ENCODE assay signal across 8 mouse cellular contexts in genomic region chr10:63429023-63429340, GRCm38 (mm10). TPM values are rescaled to one million over a fixed set of nuclear protein-coding genes. Genes with fewer than 3 reads are reported as not detected.
DNase-seq lines count a peak whose midpoint lies in the region; ATAC-seq lines count a peak whose summit lies in the region.

No protein-coding gene starts in this region.

- intact Hi-C loops in heart, postnatal 36 days (cut with DNase I) = loop anchor here (2.0 to 5.0 kb wide), 3 partner anchors 26 to 48 kb away; no protein-coding TSS in a partner anchor
- intact Hi-C loops in left cerebral cortex, postnatal 14 days (cut with DNase I) = loop anchor here (5.0 to 10.0 kb wide), 2 partner anchors 48 to 656 kb away; no protein-coding TSS in a partner anchor

- H3K27ac ChIP-seq in heart, embryonic 15.5 days = peak overlapping the region; percentile 53
- H3K27ac ChIP-seq in hindbrain, embryonic 12.5 days = no peak overlapping the region
- peak overlapping the region; percentile 55 for H3K27ac ChIP-seq in midbrain, embryonic 10.5 days (replicated peaks)

- 0 out of 2 replicates have a peak, but pooled peaks cover 3% of the 10 kb centered on the region for H3K4me1 ChIP-seq in heart, embryonic 15.5 days (replicated peaks)
- no peaks in the 10 kb centered on the region for H3K4me1 ChIP-seq in hindbrain, embryonic 12.5 days
- H3K4me1 ChIP-seq in midbrain, embryonic 10.5 days = peaks cover 5% of the 10 kb centered on the region

- no peak for ATAC-seq in heart, embryonic 15.5 days (replicated peaks; ENCODE audit: insufficient number of reproducible peaks, insufficient read depth, low FRiP score, low read depth)
- no peak for ATAC-seq in hindbrain, embryonic 12.5 days (ENCODE audit: low FRiP score)

- DNase-seq in heart, postnatal 36 days = no peak
- DNase-seq in T-cell, adult 2 months (ENCODE audit: low spot score) = peak; percentile 1
- no peak for DNase-seq in midbrain, embryonic 10.5 days (ENCODE audit: low spot score)
- DNase-seq in adrenal gland, postnatal 14 days = no peak
- DNase-seq in thymus, postnatal 14 days = no peak
- DNase-seq in left cerebral cortex, postnatal 14 days (ENCODE audit: low spot score in 2 of 2) = no peak

- peak overlapping the region; percentile 78 for H3K4me3 ChIP-seq in heart, embryonic 15.5 days
- H3K4me3 ChIP-seq in hindbrain, embryonic 12.5 days = peak overlapping the region; percentile 72
- peak overlapping the region; percentile 81 for H3K4me3 ChIP-seq in midbrain, embryonic 10.5 days

- WGBS in heart, embryonic 15.5 days = 2% methylated on average over 11 of the region's 11 CpGs
- WGBS in hindbrain, embryonic 12.5 days = 2% methylated on average over 11 of the region's 11 CpGs
- 5% methylated on average over 11 of the region's 11 CpGs for WGBS in midbrain, embryonic 10.5 days

- no peaks in the 10 kb centered on the region for H3K9me3 ChIP-seq in heart, embryonic 15.5 days (replicated peaks)
- H3K9me3 ChIP-seq in hindbrain, embryonic 12.5 days (replicated peaks) = no peaks in the 10 kb centered on the region
- H3K9me3 ChIP-seq in midbrain, embryonic 10.5 days (replicated peaks) = no peaks in the 10 kb centered on the region

- H3K36me3 ChIP-seq in heart, embryonic 15.5 days = no peaks in the 10 kb centered on the region
- no peaks in the 10 kb centered on the region for H3K36me3 ChIP-seq in hindbrain, embryonic 12.5 days
- no peaks in the 10 kb centered on the region for H3K36me3 ChIP-seq in midbrain, embryonic 10.5 days

- no peaks in the 10 kb centered on the region for H3K27me3 ChIP-seq in heart, embryonic 15.5 days
- H3K27me3 ChIP-seq in hindbrain, embryonic 12.5 days = no peaks in the 10 kb centered on the region
- no peaks in the 10 kb centered on the region for H3K27me3 ChIP-seq in midbrain, embryonic 10.5 days (ENCODE audit: low read depth, poor library complexity, severe bottlenecking)

- peak overlapping the region; percentile 39 for H3K9ac ChIP-seq in heart, embryonic 15.5 days
- peak overlapping the region; percentile 37 for H3K9ac ChIP-seq in hindbrain, embryonic 12.5 days

- H3K4me2 ChIP-seq in heart, embryonic 15.5 days = peak overlapping the region; percentile 73
- peak overlapping the region; percentile 65 for H3K4me2 ChIP-seq in hindbrain, embryonic 12.5 days (replicated peaks)

RNA-seq across cellular contexts. Expression of gene Ctnna3, which starts 0.9 kb away (rescaled TPM):
- polyA plus RNA-seq in heart, embryonic 15.5 days (2015; fragmentation: Nextera tagmentation; extraction: Ambion mirVana) = 23.6 and 27.8 TPM in 2 replicates
- total RNA-seq in heart, postnatal 36 days (2021) = 10 to 100 TPM; 52.9 to 58.5 TPM
- 0.22 and 0.34 TPM in 2 replicates for polyA plus RNA-seq in hindbrain, embryonic 12.5 days (2016; fragmentation: Nextera tagmentation; extraction: Ambion mirVana)
- 0.05 TPM in 1 of 2 replicates, not detected in the other for polyA plus RNA-seq in midbrain, embryonic 10.5 days (2016; fragmentation: Nextera tagmentation; extraction: Ambion mirVana)
- total RNA-seq in adrenal gland, postnatal 14 days (2021) = 1.3 and 1.4 TPM in 2 replicates
- 1 to 10 TPM; 1.0 to 2.0 TPM for total RNA-seq in left cerebral cortex, postnatal 14 days (2021)

RNA-seq across cellular contexts. Expression of gene Gm7075, which starts 7.4 kb away (rescaled TPM):
- polyA plus RNA-seq in heart, embryonic 15.5 days (2015; fragmentation: Nextera tagmentation; extraction: Ambion mirVana) = not detected in 2 replicates
- not detected for total RNA-seq in heart, postnatal 36 days (2021)
- not detected in 2 replicates for polyA plus RNA-seq in hindbrain, embryonic 12.5 days (2016; fragmentation: Nextera tagmentation; extraction: Ambion mirVana)
- polyA plus RNA-seq in midbrain, embryonic 10.5 days (2016; fragmentation: Nextera tagmentation; extraction: Ambion mirVana) = not detected in 2 replicates
- not detected in 2 replicates for total RNA-seq in adrenal gland, postnatal 14 days (2021)
- not detected for total RNA-seq in left cerebral cortex, postnatal 14 days (2021)

RNA-seq across cellular contexts. Expression of gene Dnajc12, which starts 46.7 kb away (rescaled TPM):
- 7.2 and 7.3 TPM in 2 replicates for polyA plus RNA-seq in heart, embryonic 15.5 days (2015; fragmentation: Nextera tagmentation; extraction: Ambion mirVana)
- total RNA-seq in heart, postnatal 36 days (2021) = 10 to 100 TPM in 1 of 2 experiments, 1 to 10 TPM in 1; 9.7 to 10.8 TPM
- polyA plus RNA-seq in hindbrain, embryonic 12.5 days (2016; fragmentation: Nextera tagmentation; extraction: Ambion mirVana) = 14.1 and 17.4 TPM in 2 replicates
- 11.9 and 15.2 TPM in 2 replicates for polyA plus RNA-seq in midbrain, embryonic 10.5 days (2016; fragmentation: Nextera tagmentation; extraction: Ambion mirVana)
- 11.9 and 16.0 TPM in 2 replicates for total RNA-seq in adrenal gland, postnatal 14 days (2021)
- total RNA-seq in left cerebral cortex, postnatal 14 days (2021) = 10 to 100 TPM; 13.0 to 14.0 TPM

RNA-seq across cellular contexts. Expression of gene Sirt1, which starts 47.5 kb away (rescaled TPM):
- 3.6 and 3.9 TPM in 2 replicates for polyA plus RNA-seq in heart, embryonic 15.5 days (2015; fragmentation: Nextera tagmentation; extraction: Ambion mirVana)
- 10 to 100 TPM; 11.8 to 12.7 TPM for total RNA-seq in heart, postnatal 36 days (2021)
- 7.8 and 8.6 TPM in 2 replicates for polyA plus RNA-seq in hindbrain, embryonic 12.5 days (2016; fragmentation: Nextera tagmentation; extraction: Ambion mirVana)
- 4.9 and 6.2 TPM in 2 replicates for polyA plus RNA-seq in midbrain, embryonic 10.5 days (2016; fragmentation: Nextera tagmentation; extraction: Ambion mirVana)
- total RNA-seq in adrenal gland, postnatal 14 days (2021) = 17.7 and 18.1 TPM in 2 replicates
- total RNA-seq in left cerebral cortex, postnatal 14 days (2021) = 10 to 100 TPM; 11.4 to 13.4 TPM

Comparison
In these comparisons a context has a peak if more than half of its experiments do, and no peak if none do; other contexts are left out.
1. RNA of gene Ctnna3, which starts 0.9 kb away (total RNA-seq): 52.9 to 58.5 TPM in heart, postnatal 36 days; 1.0 to 2.0 TPM in left cerebral cortex, postnatal 14 days and 1.3 to 1.4 TPM in adrenal gland, postnatal 14 days; every median in the first group is over 10 times any median in the second.
2. Peak in every context shown above with its lines, with median percentiles within 50 percentile points of each other: H3K4me3 ChIP-seq.